Mouse (Mus musculus) stomach, embryonic 14.5 days (tissue): ENCODE measurements around the gene Add2. TPM values are rescaled to one million over a fixed set of nuclear protein-coding genes. Genes with fewer than 3 reads are reported as not detected.

ENCODE experiments used
- ATAC-seq: fragments of 200-750 bp; cut with Nextera tagmentation; 2 replicates; pipeline ENCODE4 v1.8.0; 2017; ENCODE audit warnings: low read depth, moderate TSS enrichment; ENCODE audit not compliant: insufficient number of reproducible peaks, insufficient read depth, low FRiP score
- H3K27ac ChIP-seq: fragments of 300-500 bp; sonication (generic); 2 replicates; pipeline ENCODE4 v1.5.1; 2014; ENCODE audit warnings: mild to moderate bottlenecking, low read length, moderate library complexity, mixed read lengths
- H3K27me3 ChIP-seq: fragments of 300-500 bp; sonication (generic); 2 replicates; pipeline ENCODE4 v1.6.1; 2014; ENCODE audit warnings: low read length, control low read depth, mixed read lengths; ENCODE audit not compliant: control insufficient read depth, insufficient read depth
- H3K36me3 ChIP-seq: fragments of 300-500 bp; sonication (generic); 2 replicates; pipeline ENCODE4 v1.6.1; 2014; ENCODE audit warnings: mild to moderate bottlenecking, control low read depth, low read length, moderate library complexity, mixed read lengths; ENCODE audit not compliant: control insufficient read depth, insufficient read depth
- H3K4me1 ChIP-seq: fragments of 300-500 bp; sonication (generic); 2 replicates; pipeline ENCODE4 v1.6.1; 2014; ENCODE audit warnings: low read length, control low read depth, mixed read lengths; ENCODE audit not compliant: control insufficient read depth, insufficient read depth
- H3K4me2 ChIP-seq: fragments of 300-500 bp; sonication (generic); replicated peaks from 2 replicates; pipeline ENCODE4 v1.6.1; 2014; ENCODE audit warnings: low read depth, low read length, control low read depth
- H3K4me3 ChIP-seq: fragments of 300-500 bp; sonication (generic); 2 replicates; pipeline ENCODE4 v1.5.1; 2014; ENCODE audit warnings: low read depth, low read length, control low read depth
- H3K9ac ChIP-seq: fragments of 300-500 bp; sonication (generic); replicated peaks from 2 replicates; pipeline ENCODE4 v1.6.1; 2014; ENCODE audit warnings: low read depth, mild to moderate bottlenecking, control low read depth, low read length, moderate library complexity, mixed read lengths
- H3K9me3 ChIP-seq: fragments of 300-500 bp; sonication (generic); 2 replicates; pipeline ENCODE4 v1.6.1; 2016; ENCODE audit warnings: low read depth, low read length, control low read depth; ENCODE audit not compliant: control insufficient read depth
- WGBS: fragments of 180-500 bp; shearing (Covaris S2); extraction: QIAGEN DNeasy Blood & Tissue Kit; methylation state at CpG from one replicate; pipeline ENCODE4 v1.1.7; 2014; 5-methylcytosine and 5-hydroxymethylcytosine counted together
- polyA plus RNA-seq: library from polyadenylated mRNA; unstranded; fragments of >200 nt; fragmentation: Nextera tagmentation; extraction: Ambion mirVana; gene quantifications from 2 replicates; pipeline ENCODE4 v1.2.1, GENCODE M21; 2014

Add2 gene
- polyA plus RNA-seq, 1 experiment from 2014 or later = 7.7 TPM

- Histone ChIP-seq H3K4me3 (no peak overlapping the region), H3K4me2 (no peak overlapping the region), H3K9me3 (no peaks in the 10 kb centered on the region), H3K27me3 (no peaks in the 10 kb centered on the region), H3K36me3 (no peaks in the 10 kb centered on the region), H3K9ac (no peak overlapping the region), H3K4me1 (no peaks in the 10 kb centered on the region), H3K27ac (no peak overlapping the region)
- WGBS = 53% methylated on average over 3 of the region's 3 CpGs
- ATAC-seq = no peak
Measured at GRCm38 (mm10) chr6:86160878-86161277, 132.4 kb downstream of the Add2 start.

- Histone ChIP-seq H3K4me2 (no peak overlapping the region), H3K4me1 (no peaks in the 10 kb centered on the region), H3K36me3 (no peaks in the 10 kb centered on the region), H3K27me3 (no peaks in the 10 kb centered on the region), H3K9ac (no peak overlapping the region), H3K4me3 (no peak overlapping the region), H3K27ac (no peak overlapping the region), H3K9me3 (no peaks in the 10 kb centered on the region)
- whole genome bisulfite sequencing = 42% methylated on average over 7 of the region's 7 CpGs
- ATAC-seq = no peak
Measured at GRCm38 (mm10) chr6:86161586-86161985, 133.1 kb downstream of the Add2 start.

DNA sequence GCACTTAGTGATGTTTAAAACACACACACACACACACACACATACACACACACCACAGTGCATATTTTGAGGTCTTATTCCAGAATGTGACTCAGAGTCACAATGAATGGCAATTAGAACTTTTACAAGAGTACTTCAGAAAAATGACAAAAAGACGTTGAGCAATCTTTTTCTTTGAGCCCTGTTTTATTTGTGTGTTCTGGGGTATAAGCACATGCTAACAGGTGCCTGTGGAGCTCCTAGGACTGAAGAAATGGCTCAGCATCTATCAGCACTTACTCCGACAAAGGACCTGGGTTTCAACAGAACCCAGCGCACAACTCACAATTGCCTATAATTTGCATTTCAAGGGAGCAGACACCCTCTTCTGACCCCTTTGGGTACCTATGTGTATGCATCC lies 135.5 kb downstream of the Add2 start:
- H3K9me3 ChIP-seq = no peaks in the 10 kb centered on the region
- WGBS = 68% methylated on average over 3 of the region's 3 CpGs
- no peak overlapping the region for H3K4me3 ChIP-seq
- no peak for ATAC-seq
- no peaks in the 10 kb centered on the region for H3K4me1 ChIP-seq
- no peak overlapping the region for H3K9ac ChIP-seq
- H3K27me3 ChIP-seq = no peaks in the 10 kb centered on the region
- H3K4me2 ChIP-seq = no peak overlapping the region
- no peak overlapping the region for H3K27ac ChIP-seq
- no peaks in the 10 kb centered on the region for H3K36me3 ChIP-seq

DNA sequence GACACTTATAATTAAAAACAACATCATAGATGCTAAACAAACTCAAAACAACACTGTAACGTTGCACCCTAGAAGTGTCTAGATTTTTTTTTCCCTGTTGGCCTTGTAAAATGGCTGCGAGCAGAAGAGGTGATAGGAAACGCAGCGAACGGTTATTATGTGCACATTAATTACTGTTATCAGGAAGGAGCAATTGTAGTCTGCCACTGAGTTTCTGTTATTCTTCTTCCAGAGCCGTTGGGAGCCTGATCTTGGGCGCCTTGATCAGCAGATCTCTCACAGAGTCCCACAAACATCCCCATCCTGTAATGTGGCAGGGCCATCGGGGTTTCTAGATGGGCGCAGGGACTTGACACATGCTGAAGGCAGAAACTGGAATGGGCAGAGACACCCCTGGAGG lies 137.9 kb downstream of the Add2 start:
- H3K9me3 ChIP-seq = no peaks in the 10 kb centered on the region
- no peaks in the 10 kb centered on the region for H3K36me3 ChIP-seq
- H3K27me3 ChIP-seq = no peaks in the 10 kb centered on the region
- no peak overlapping the region for H3K9ac ChIP-seq
- H3K4me2 ChIP-seq = no peak overlapping the region
- no peak overlapping the region for H3K27ac ChIP-seq
- WGBS = 71% methylated on average over 9 of the region's 9 CpGs
- H3K4me1 ChIP-seq = no peaks in the 10 kb centered on the region
- no peak for ATAC-seq
- no peak overlapping the region for H3K4me3 ChIP-seq

DNA sequence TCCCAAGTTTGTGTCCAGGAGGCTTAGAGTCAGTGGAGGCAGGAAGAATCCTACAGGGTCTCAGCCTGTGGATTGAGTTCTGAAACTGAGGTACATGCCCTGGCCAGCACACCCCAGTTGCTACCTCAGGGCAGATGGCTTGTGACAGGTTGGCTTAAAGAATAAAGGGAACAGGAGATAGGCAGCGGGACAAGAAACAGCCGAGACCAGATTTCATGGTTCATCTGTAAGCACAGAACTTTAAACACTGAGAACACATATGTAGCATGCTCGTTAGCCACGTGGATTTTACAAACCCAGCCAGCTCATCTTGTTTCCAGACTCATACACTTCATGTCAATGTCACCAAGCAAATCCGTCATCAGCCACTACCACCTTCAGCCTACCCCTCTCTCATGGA lies 139.4 kb downstream of the Add2 start:
- H3K4me1 ChIP-seq = no peaks in the 10 kb centered on the region
- 88% methylated on average over 5 of the region's 5 CpGs for WGBS
- no peak overlapping the region for H3K9ac ChIP-seq
- no peak overlapping the region for H3K4me2 ChIP-seq
- no peaks in the 10 kb centered on the region for H3K27me3 ChIP-seq
- H3K4me3 ChIP-seq = no peak overlapping the region
- no peaks in the 10 kb centered on the region for H3K9me3 ChIP-seq
- no peaks in the 10 kb centered on the region for H3K36me3 ChIP-seq
- no peak overlapping the region for H3K27ac ChIP-seq
- no peak for ATAC-seq

- H3K4me1 ChIP-seq = no peaks in the 10 kb centered on the region
- no peaks in the 10 kb centered on the region for H3K9me3 ChIP-seq
- no peak overlapping the region for H3K4me3 ChIP-seq
- H3K27ac ChIP-seq = no peak overlapping the region
- H3K36me3 ChIP-seq = no peaks in the 10 kb centered on the region
- 36% methylated on average over 4 of the region's 4 CpGs for WGBS
- H3K4me2 ChIP-seq = no peak overlapping the region
- H3K27me3 ChIP-seq = no peaks in the 10 kb centered on the region
- ATAC-seq = no peak
- no peak overlapping the region for H3K9ac ChIP-seq
Measured at GRCm38 (mm10) chr6:86169166-86169565, 140.7 kb downstream of the Add2 start.

Other genes starting within 250 kb of the Add2 start
- gene Nat8f6, start 207.7 kb upstream of the Add2 start, polyA plus RNA-seq = not detected in 2 replicates
- gene Nat8f5, start 207.7 kb upstream of the Add2 start, polyA plus RNA-seq = not detected in 2 replicates
- gene Nat8, start 196.6 kb upstream of the Add2 start, polyA plus RNA-seq = not detected in 2 replicates
- gene Nat8f2, start 159.5 kb upstream of the Add2 start, polyA plus RNA-seq = not detected in 2 replicates
- gene Nat8f4, start 123.8 kb upstream of the Add2 start, polyA plus RNA-seq = 4.8 and 6.4 TPM in 2 replicates
- gene Tprkb, start 116.8 kb upstream of the Add2 start, polyA plus RNA-seq = 30.1 and 32.5 TPM in 2 replicates
- 4.4 and 5.6 TPM in 2 replicates for gene Nat8f1, start 113.0 kb upstream of the Add2 start, polyA plus RNA-seq
- gene Dusp11, start 67.0 kb upstream of the Add2 start, polyA plus RNA-seq = 60.0 and 66.2 TPM in 2 replicates
- not detected in 2 replicates for gene Figla, start 12.5 kb upstream of the Add2 start, polyA plus RNA-seq
- gene Tgfa, start 166.5 kb downstream of the Add2 start, polyA plus RNA-seq = 4.7 and 5.8 TPM in 2 replicates